Mouse (Mus musculus) limb, embryonic 15.5 days (tissue): ENCODE data around the gene Mafb. TPM values are rescaled to one million over a fixed set of nuclear protein-coding genes. Genes with fewer than 3 reads are reported as not detected.

Experiments
- ATAC-seq: fragments of 200-750 bp; cut with Nextera tagmentation; 2 replicates; pipeline ENCODE4 v1.8.0; 2017; ENCODE audit warnings: low read depth, moderate TSS enrichment; ENCODE audit not compliant: insufficient number of reproducible peaks, low FRiP score, low TSS enrichment
- H3K27ac ChIP-seq: fragments of 300-500 bp; sonication (generic); 2 replicates; pipeline ENCODE4 v1.5.1; 2015; ENCODE audit warnings: moderate library complexity, mild to moderate bottlenecking, inconsistent platforms
- H3K27me3 ChIP-seq: fragments of 300-500 bp; sonication (generic); 2 replicates; pipeline ENCODE4 v1.6.1; 2015; ENCODE audit warnings: inconsistent platforms
- H3K36me3 ChIP-seq: fragments of 300-500 bp; sonication (generic); 2 replicates; pipeline ENCODE4 v1.6.1; 2015; ENCODE audit warnings: inconsistent platforms
- H3K4me1 ChIP-seq: fragments of 300-500 bp; sonication (generic); 2 replicates; pipeline ENCODE4 v1.6.1; 2015; ENCODE audit warnings: inconsistent platforms
- H3K4me2 ChIP-seq: fragments of 300-500 bp; sonication (generic); 2 replicates; pipeline ENCODE4 v1.6.1; 2015; ENCODE audit warnings: mild to moderate bottlenecking, inconsistent platforms
- H3K4me3 ChIP-seq: fragments of 300-500 bp; sonication (generic); 2 replicates; pipeline ENCODE4 v1.5.1; 2015; ENCODE audit warnings: mild to moderate bottlenecking, inconsistent platforms
- H3K9ac ChIP-seq: fragments of 300-500 bp; sonication (generic); 2 replicates; pipeline ENCODE4 v1.6.1; 2015; ENCODE audit warnings: inconsistent platforms
- H3K9me3 ChIP-seq: fragments of 300-500 bp; sonication (generic); 2 replicates; pipeline ENCODE4 v1.6.1; 2016; ENCODE audit warnings: inconsistent platforms
- WGBS: fragments of 180-500 bp; shearing (Covaris S2); methylation state at CpG from one replicate; pipeline ENCODE4 v1.1.7; 2015; 5-methylcytosine and 5-hydroxymethylcytosine counted together
- polyA plus RNA-seq: library from polyadenylated mRNA; unstranded; fragments of >200 nt; fragmentation: Nextera tagmentation; extraction: Ambion mirVana; gene quantifications from 2 replicates; pipeline ENCODE4 v1.2.1, GENCODE M21; 2015

Mafb gene
- polyA plus RNA-seq, 1 experiment from 2014 or later, result 34.2 TPM

GRCm38 (mm10) chr2:160361442-160362121 is 5.3 kb downstream of the Mafb start:
- Histone ChIP-seq H3K4me3 (no peak overlapping the region), H3K4me2 (no peak overlapping the region)

GRCm38 (mm10) chr2:160360234-160360874 is 6.5 kb downstream of the Mafb start:
- H3K27ac ChIP-seq, result no peak overlapping the region
- 0 out of 2 replicates have a peak, but pooled peaks cover 5% of the 10 kb centered on the region for H3K36me3 ChIP-seq
- 25% methylated on average over 8 of the region's 8 CpGs for WGBS
- H3K4me3 ChIP-seq, result no peak overlapping the region
- no peak overlapping the region for H3K9ac ChIP-seq
- H3K4me2 ChIP-seq, result no peak overlapping the region
- H3K4me1 ChIP-seq, result peaks cover 37% of the 10 kb centered on the region
- no peaks in the 10 kb centered on the region for H3K9me3 ChIP-seq
- H3K27me3 ChIP-seq, result peaks cover 72% of the 10 kb centered on the region
- ATAC-seq, result no peak

More at GRCm38 (mm10) chr2:160361442-160362121, 5.3 kb downstream of the Mafb start:
- no peak overlapping the region for H3K9ac ChIP-seq
- no peak overlapping the region for H3K27ac ChIP-seq
- peaks cover 77% of the 10 kb centered on the region for H3K27me3 ChIP-seq
- 39% methylated on average over 16 of the region's 16 CpGs for WGBS
- H3K36me3 ChIP-seq, result 0 out of 2 replicates have a peak, but pooled peaks cover 5% of the 10 kb centered on the region
- H3K4me1 ChIP-seq, result peaks cover 48% of the 10 kb centered on the region
- no peak for ATAC-seq
- no peaks in the 10 kb centered on the region for H3K9me3 ChIP-seq

- no peak overlapping the region for H3K9ac ChIP-seq
- H3K36me3 ChIP-seq, result 0 out of 2 replicates have a peak, but pooled peaks cover 5% of the 10 kb centered on the region
- H3K27me3 ChIP-seq, result peaks cover 68% of the 10 kb centered on the region
- 14% methylated on average over 4 of the region's 4 CpGs for WGBS
- peaks cover 24% of the 10 kb centered on the region for H3K4me1 ChIP-seq
- no peak for ATAC-seq
- H3K9me3 ChIP-seq, result no peaks in the 10 kb centered on the region
- H3K4me2 ChIP-seq, result no peak overlapping the region
- no peak overlapping the region for H3K4me3 ChIP-seq
- H3K27ac ChIP-seq, result no peak overlapping the region
Observed at GRCm38 (mm10) chr2:160358896-160359295, 8.0 kb downstream of the Mafb start.

- H3K27me3 ChIP-seq, result peaks cover 58% of the 10 kb centered on the region
Observed at GRCm38 (mm10) chr2:160357442-160357841, 9.4 kb downstream of the Mafb start.

GRCm38 (mm10) chr2:160356132-160356531 is 10.7 kb downstream of the Mafb start:
- H3K36me3 ChIP-seq, result no peaks in the 10 kb centered on the region
- no peaks in the 10 kb centered on the region for H3K9me3 ChIP-seq
- H3K27me3 ChIP-seq, result peaks cover 45% of the 10 kb centered on the region
- H3K27ac ChIP-seq, result no peak overlapping the region
- no peak overlapping the region for H3K4me2 ChIP-seq
- no peak overlapping the region for H3K4me3 ChIP-seq
- WGBS, result 61% methylated on average over 5 of the region's 5 CpGs
- no peak overlapping the region for H3K9ac ChIP-seq
- H3K4me1 ChIP-seq, result peaks cover 17% of the 10 kb centered on the region
- ATAC-seq, result no peak

More at GRCm38 (mm10) chr2:160357442-160357841, 9.4 kb downstream of the Mafb start:
- no peak overlapping the region for H3K9ac ChIP-seq
- H3K4me3 ChIP-seq, result no peak overlapping the region
- H3K4me2 ChIP-seq, result no peak overlapping the region
- no peaks in the 10 kb centered on the region for H3K9me3 ChIP-seq
- WGBS, result 25% methylated on average over 4 of the region's 4 CpGs
- no peak for ATAC-seq
- no peaks in the 10 kb centered on the region for H3K36me3 ChIP-seq
- no peak overlapping the region for H3K27ac ChIP-seq
- peaks cover 21% of the 10 kb centered on the region for H3K4me1 ChIP-seq

- Histone ChIP-seq H3K4me1 (peaks cover 7% of the 10 kb centered on the region), H3K9ac (no peak overlapping the region), H3K36me3 (no peaks in the 10 kb centered on the region), H3K9me3 (no peaks in the 10 kb centered on the region), H3K27ac (no peak overlapping the region), H3K4me2 (no peak overlapping the region), H3K4me3 (no peak overlapping the region), H3K27me3 (peaks cover 28% of the 10 kb centered on the region)
- ATAC-seq, result no peak
- WGBS, result 61% methylated on average over 2 of the region's 2 CpGs
Observed at GRCm38 (mm10) chr2:160354319-160354718, 12.5 kb downstream of the Mafb start.

- 35% methylated on average over 2 of the region's 2 CpGs for WGBS
- no peaks in the 10 kb centered on the region; the same call in 1 of the 2 replicates for H3K4me1 ChIP-seq
Observed at GRCm38 (mm10) chr2:160353581-160353980, 13.3 kb downstream of the Mafb start.

GRCm38 (mm10) chr2:160351038-160351574 is 15.8 kb downstream of the Mafb start:
- Histone ChIP-seq H3K27me3 (no peaks in the 10 kb centered on the region), H3K9ac (no peak overlapping the region), H3K9me3 (no peaks in the 10 kb centered on the region), H3K36me3 (no peaks in the 10 kb centered on the region), H3K27ac (no peak overlapping the region), H3K4me1 (no peaks in the 10 kb centered on the region), H3K4me2 (no peak overlapping the region), H3K4me3 (no peak overlapping the region)
- 34% methylated on average over 8 of the region's 8 CpGs for WGBS
- no peak for ATAC-seq

More at GRCm38 (mm10) chr2:160353581-160353980, 13.3 kb downstream of the Mafb start:
- Histone ChIP-seq H3K9ac (no peak overlapping the region), H3K4me3 (no peak overlapping the region), H3K27me3 (peaks cover 21% of the 10 kb centered on the region), H3K27ac (peak overlapping the region; percentile 38; the same call in 1 of the 2 replicates), H3K9me3 (no peaks in the 10 kb centered on the region), H3K4me2 (no peak overlapping the region), H3K36me3 (no peaks in the 10 kb centered on the region)
- ATAC-seq, result no peak

GRCm38 (mm10) chr2:160349578-160349977 is 17.3 kb downstream of the Mafb start:
- Histone ChIP-seq H3K36me3 (no peaks in the 10 kb centered on the region), H3K9me3 (no peaks in the 10 kb centered on the region), H3K4me3 (no peak overlapping the region), H3K27ac (no peak overlapping the region), H3K27me3 (no peaks in the 10 kb centered on the region), H3K9ac (no peak overlapping the region), H3K4me1 (no peaks in the 10 kb centered on the region), H3K4me2 (no peak overlapping the region)
- WGBS, result 56% methylated on average over 4 of the region's 4 CpGs
- ATAC-seq, result no peak

- H3K4me2 ChIP-seq, result no peak overlapping the region
- H3K9me3 ChIP-seq, result no peaks in the 10 kb centered on the region
- H3K36me3 ChIP-seq, result no peaks in the 10 kb centered on the region
- H3K27me3 ChIP-seq, result no peaks in the 10 kb centered on the region
- no peak overlapping the region for H3K27ac ChIP-seq
- no peak overlapping the region for H3K4me3 ChIP-seq
- no peak overlapping the region for H3K9ac ChIP-seq
- WGBS, result 42% methylated on average over 7 of the region's 7 CpGs
- no peak for ATAC-seq
- H3K4me1 ChIP-seq, result no peaks in the 10 kb centered on the region
Observed at GRCm38 (mm10) chr2:160348796-160349195, 18.1 kb downstream of the Mafb start.

- 41% methylated on average over 4 of the region's 4 CpGs for WGBS
- no peak for ATAC-seq
- no peak overlapping the region for H3K27ac ChIP-seq
Observed at GRCm38 (mm10) chr2:160348072-160348604, 18.7 kb downstream of the Mafb start.

GRCm38 (mm10) chr2:160345644-160346043 is 21.2 kb downstream of the Mafb start:
- Histone ChIP-seq H3K4me2 (no peak overlapping the region), H3K27me3 (no peaks in the 10 kb centered on the region), H3K9me3 (no peaks in the 10 kb centered on the region), H3K27ac (no peak overlapping the region), H3K4me3 (no peak overlapping the region), H3K4me1 (no peaks in the 10 kb centered on the region), H3K36me3 (no peaks in the 10 kb centered on the region), H3K9ac (no peak overlapping the region)
- no peak for ATAC-seq

More at GRCm38 (mm10) chr2:160348072-160348604, 18.7 kb downstream of the Mafb start:
- Histone ChIP-seq H3K4me1 (no peaks in the 10 kb centered on the region), H3K27me3 (no peaks in the 10 kb centered on the region), H3K36me3 (no peaks in the 10 kb centered on the region), H3K9ac (no peak overlapping the region), H3K9me3 (no peaks in the 10 kb centered on the region), H3K4me2 (no peak overlapping the region), H3K4me3 (no peak overlapping the region)
